Mouse (Mus musculus) neural tube, embryonic 15.5 days (tissue): ENCODE measurements around the gene Samd13. TPM values are rescaled to one million over a fixed set of nuclear protein-coding genes. Genes with fewer than 3 reads are reported as not detected.
A peak's percentile ranks its signal among the peaks of the same experiment; 100 is the strongest.

Source experiments
- ATAC-seq: fragments of 200-750 bp; cut with Nextera tagmentation; 2 replicates; pipeline ENCODE4 v1.8.0; 2017; ENCODE audit warnings: mild to moderate bottlenecking, moderate TSS enrichment, moderate library complexity; ENCODE audit not compliant: low FRiP score
- H3K27ac ChIP-seq: fragments of 300-500 bp; sonication (generic); replicated peaks from 2 replicates; pipeline ENCODE4 v1.5.1; 2015; ENCODE audit warnings: mild to moderate bottlenecking, inconsistent platforms
- H3K27me3 ChIP-seq: fragments of 300-500 bp; sonication (generic); replicated peaks from 2 replicates; pipeline ENCODE4 v1.6.1; 2015; ENCODE audit warnings: inconsistent platforms
- H3K36me3 ChIP-seq: fragments of 300-500 bp; sonication (generic); 2 replicates; pipeline ENCODE4 v1.6.1; 2015; ENCODE audit warnings: inconsistent platforms
- H3K4me1 ChIP-seq: fragments of 300-500 bp; sonication (generic); 2 replicates; pipeline ENCODE4 v1.6.1; 2015; ENCODE audit warnings: inconsistent platforms
- H3K4me2 ChIP-seq: fragments of 300-500 bp; sonication (generic); 2 replicates; pipeline ENCODE4 v1.6.1; 2015; ENCODE audit warnings: inconsistent platforms, mild to moderate bottlenecking, moderate library complexity
- H3K4me3 ChIP-seq: fragments of 300-500 bp; sonication (generic); replicated peaks from 2 replicates; pipeline ENCODE4 v1.5.1; 2015; ENCODE audit warnings: mild to moderate bottlenecking, inconsistent platforms
- H3K9ac ChIP-seq: fragments of 300-500 bp; sonication (generic); replicated peaks from 2 replicates; pipeline ENCODE4 v1.6.1; 2015; ENCODE audit warnings: mild to moderate bottlenecking, inconsistent platforms
- H3K9me3 ChIP-seq: fragments of 300-500 bp; sonication (generic); replicated peaks from 2 replicates; pipeline ENCODE4 v1.6.1; 2016; ENCODE audit warnings: inconsistent platforms
- WGBS: fragments of 180-500 bp; shearing (Covaris S2); methylation state at CpG from one replicate; pipeline ENCODE4 v1.1.7; 2015; ENCODE audit warnings: mixed read lengths; 5-methylcytosine and 5-hydroxymethylcytosine counted together
- polyA plus RNA-seq: library from polyadenylated mRNA; unstranded; fragments of >200 nt; fragmentation: Nextera tagmentation; extraction: Ambion mirVana; gene quantifications from 2 replicates; pipeline ENCODE4 v1.2.1, GENCODE M21; 2015

Samd13 gene
- polyA plus RNA-seq, 1 experiment from 2014 or later = 0.46 TPM

DNA sequence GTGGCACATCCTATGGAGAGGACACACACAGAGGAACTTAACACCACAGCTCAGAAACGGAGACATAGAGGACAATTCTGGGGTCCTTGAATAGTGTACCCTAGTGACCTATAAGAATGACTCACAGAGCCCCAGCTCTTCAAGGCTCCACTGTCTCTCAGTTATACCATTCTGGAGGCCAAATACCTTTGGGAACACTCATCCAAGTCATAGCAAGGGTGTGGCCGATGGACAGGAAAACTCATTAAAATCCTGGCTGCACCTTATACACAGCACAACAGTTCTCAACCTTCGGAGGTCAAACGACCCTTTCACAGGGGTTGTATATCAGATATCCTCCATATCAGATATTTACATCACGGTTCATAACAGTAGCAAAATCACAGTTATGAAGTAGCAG, 52.9 kb downstream of the Samd13 start:
- Histone ChIP-seq H3K36me3 (no peaks in the 10 kb centered on the region), H3K27ac (no peak overlapping the region), H3K4me3 (no peak overlapping the region), H3K9ac (no peak overlapping the region), H3K9me3 (no peaks in the 10 kb centered on the region), H3K4me2 (no peak overlapping the region), H3K4me1 (no peaks in the 10 kb centered on the region), H3K27me3 (no peaks in the 10 kb centered on the region)
- 89% methylated on average over 5 of the region's 5 CpGs for WGBS
- no peak for ATAC-seq

DNA sequence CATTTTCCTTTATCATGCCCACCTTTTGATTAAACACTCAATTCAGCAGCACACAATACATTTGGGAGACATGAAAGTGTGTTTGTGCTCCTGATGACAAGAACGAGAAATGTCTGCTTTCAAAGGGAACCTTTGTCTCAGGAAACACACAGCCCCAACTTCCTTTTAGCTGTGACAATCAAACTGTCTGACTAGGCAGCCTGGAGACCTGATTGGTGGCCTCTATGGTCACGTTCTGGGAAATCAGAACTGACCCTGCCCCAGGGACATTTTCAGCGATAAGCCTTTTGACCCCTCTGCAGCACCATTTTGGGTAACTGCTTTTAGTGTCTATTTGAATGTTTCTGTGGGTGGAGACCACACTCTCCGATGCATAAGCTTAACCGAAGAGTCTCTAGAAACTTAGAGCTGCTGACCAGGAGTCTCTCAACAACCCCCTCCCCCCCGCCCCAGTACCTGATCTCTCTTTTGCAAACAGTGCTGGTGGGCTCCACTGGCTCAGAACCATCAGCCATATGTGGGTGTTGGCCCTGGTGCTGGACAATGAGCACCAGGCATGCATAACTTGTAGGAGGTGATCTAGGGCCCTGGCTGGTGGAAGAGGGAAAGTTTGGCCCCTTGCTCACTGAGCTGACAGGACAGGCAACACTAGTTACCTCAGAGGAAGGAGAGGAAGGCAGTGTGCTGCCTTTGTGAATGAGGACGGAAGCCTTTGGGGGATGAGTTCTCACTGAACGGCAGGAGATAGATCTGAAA, 57.0 kb downstream of the Samd13 start:
- WGBS = 75% methylated on average over 8 of the region's 8 CpGs
- ATAC-seq = no peak
- H3K4me3 ChIP-seq = no peak overlapping the region
- no peak overlapping the region for H3K27ac ChIP-seq
- no peaks in the 10 kb centered on the region for H3K9me3 ChIP-seq
- no peaks in the 10 kb centered on the region for H3K4me1 ChIP-seq
- H3K4me2 ChIP-seq = no peak overlapping the region
- H3K27me3 ChIP-seq = no peaks in the 10 kb centered on the region
- H3K9ac ChIP-seq = no peak overlapping the region
- H3K36me3 ChIP-seq = no peaks in the 10 kb centered on the region

DNA sequence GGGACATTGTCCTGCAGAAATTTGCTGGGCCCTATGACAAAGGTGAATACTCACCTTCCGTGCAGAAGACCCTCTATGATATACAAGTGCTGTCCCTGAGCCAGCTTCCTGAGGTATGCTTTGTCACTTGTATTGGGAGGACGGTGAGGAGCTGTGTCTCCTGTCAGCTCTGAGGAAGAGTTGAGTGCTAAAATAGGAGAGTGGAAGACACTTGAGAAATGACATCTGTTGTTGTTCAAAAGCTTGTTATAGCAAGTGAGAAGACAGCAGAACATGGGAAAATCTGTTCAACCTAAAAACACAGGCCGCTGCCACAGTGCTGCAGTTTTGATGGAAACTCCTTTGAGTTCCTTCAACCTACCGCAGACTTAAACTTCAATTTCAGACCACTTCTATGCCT, 59.6 kb downstream of the Samd13 start:
- 95% methylated on average over 4 of the region's 4 CpGs for WGBS
- H3K9ac ChIP-seq = no peak overlapping the region
- no peaks in the 10 kb centered on the region for H3K4me1 ChIP-seq
- no peak overlapping the region for H3K4me3 ChIP-seq
- H3K36me3 ChIP-seq = no peaks in the 10 kb centered on the region
- H3K4me2 ChIP-seq = no peak overlapping the region
- no peaks in the 10 kb centered on the region for H3K9me3 ChIP-seq
- no peak overlapping the region for H3K27ac ChIP-seq
- ATAC-seq = no peak
- no peaks in the 10 kb centered on the region for H3K27me3 ChIP-seq

DNA sequence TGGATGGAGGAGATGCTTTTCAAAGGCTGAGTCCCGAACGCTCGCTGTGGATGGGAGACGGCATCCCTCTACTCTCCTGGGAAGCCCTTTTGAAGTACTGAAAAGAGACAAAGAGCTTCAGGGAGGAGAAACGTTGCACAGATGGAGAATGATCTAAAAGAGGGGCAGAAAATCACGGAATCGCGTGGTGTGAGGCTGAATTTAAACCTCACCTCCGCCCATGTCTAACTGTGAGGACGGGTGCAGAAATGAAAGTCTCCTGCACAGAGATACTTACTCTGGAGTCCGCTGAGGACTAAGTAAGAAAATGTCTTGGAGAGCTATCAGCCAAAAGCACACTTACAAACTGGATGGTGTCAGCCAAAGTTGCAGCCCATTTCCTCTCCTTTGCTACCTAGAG, 63.4 kb downstream of the Samd13 start:
- no peak overlapping the region for H3K4me2 ChIP-seq
- H3K9me3 ChIP-seq = no peaks in the 10 kb centered on the region
- H3K27me3 ChIP-seq = no peaks in the 10 kb centered on the region
- no peaks in the 10 kb centered on the region for H3K36me3 ChIP-seq
- no peaks in the 10 kb centered on the region for H3K4me1 ChIP-seq
- 83% methylated on average over 11 of the region's 11 CpGs for WGBS
- no peak overlapping the region for H3K4me3 ChIP-seq
- H3K9ac ChIP-seq = no peak overlapping the region
- no peak overlapping the region for H3K27ac ChIP-seq
- no peak for ATAC-seq

DNA sequence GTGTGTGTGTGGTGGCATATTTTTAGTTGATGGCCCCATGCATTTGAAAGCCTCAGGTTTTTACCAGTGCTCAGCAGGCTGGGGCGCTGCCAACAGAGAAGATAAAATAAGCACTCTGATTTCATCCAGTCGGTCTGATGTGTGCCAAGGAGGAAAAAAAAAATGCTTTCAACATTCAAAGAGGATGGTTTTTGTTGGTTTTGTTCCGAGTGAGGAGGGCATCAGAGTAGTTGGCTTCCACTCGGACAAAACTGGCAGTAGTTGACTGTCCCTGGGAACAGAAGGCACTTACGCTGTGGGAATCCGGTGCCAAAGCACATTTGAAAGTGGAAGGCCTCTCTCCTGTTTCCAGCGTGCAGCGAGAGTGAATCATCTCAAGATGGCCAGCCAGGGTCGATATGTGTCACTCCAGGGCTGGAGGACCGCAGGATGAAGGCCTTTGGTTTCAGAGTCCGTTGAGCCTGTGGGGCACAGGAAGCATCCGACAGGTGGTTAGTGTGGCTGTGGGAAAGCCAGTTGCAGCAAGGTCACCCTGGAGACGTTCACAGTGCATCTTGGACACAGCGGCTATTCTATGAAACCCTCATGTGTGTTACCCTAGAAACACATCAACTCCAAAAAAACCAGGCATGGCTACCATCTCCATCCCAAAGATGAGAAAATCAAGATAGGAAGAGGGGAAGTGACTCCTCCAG, 64.7 kb downstream of the Samd13 start:
- H3K36me3 ChIP-seq = no peaks in the 10 kb centered on the region
- ATAC-seq = peak; percentile 50; the same call in 1 of the 2 replicates
- H3K9ac ChIP-seq = no peak overlapping the region
- no peaks in the 10 kb centered on the region for H3K27me3 ChIP-seq
- no peaks in the 10 kb centered on the region for H3K9me3 ChIP-seq
- WGBS = 80% methylated on average over 14 of the region's 14 CpGs
- no peak overlapping the region for H3K4me3 ChIP-seq
- H3K4me2 ChIP-seq = no peak overlapping the region
- H3K4me1 ChIP-seq = no peaks in the 10 kb centered on the region
- H3K27ac ChIP-seq = 0 out of 2 replicates have a peak overlapping the region, but pooled peaks have one; percentile 24

DNA sequence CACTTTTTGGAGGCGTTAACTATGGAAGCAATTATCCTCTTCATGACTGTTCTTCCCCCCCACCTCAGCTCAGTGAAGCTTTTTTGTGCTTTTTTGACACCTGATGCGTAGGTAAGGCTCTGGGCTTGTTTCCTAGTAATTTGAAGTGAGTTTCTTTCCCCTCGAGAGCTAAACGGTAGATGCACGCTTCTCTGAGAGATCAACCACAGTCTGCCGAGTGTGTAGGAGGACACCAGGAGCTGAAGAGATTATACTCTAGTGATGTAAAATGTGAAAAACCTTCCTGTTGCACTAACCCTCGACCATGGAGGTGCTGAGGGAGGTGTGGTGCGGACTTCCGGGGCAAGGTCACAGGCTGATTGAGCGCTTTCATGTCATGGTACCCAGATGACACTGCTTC, 65.3 kb downstream of the Samd13 start:
- ATAC-seq = no peak
- WGBS = 89% methylated on average over 10 of the region's 10 CpGs
- Histone ChIP-seq H3K4me3 (no peak overlapping the region), H3K36me3 (no peaks in the 10 kb centered on the region), H3K9ac (no peak overlapping the region), H3K9me3 (no peaks in the 10 kb centered on the region), H3K27me3 (no peaks in the 10 kb centered on the region), H3K27ac (0 out of 2 replicates have a peak overlapping the region, but pooled peaks have one; percentile 24), H3K4me2 (no peak overlapping the region), H3K4me1 (no peaks in the 10 kb centered on the region)

DNA sequence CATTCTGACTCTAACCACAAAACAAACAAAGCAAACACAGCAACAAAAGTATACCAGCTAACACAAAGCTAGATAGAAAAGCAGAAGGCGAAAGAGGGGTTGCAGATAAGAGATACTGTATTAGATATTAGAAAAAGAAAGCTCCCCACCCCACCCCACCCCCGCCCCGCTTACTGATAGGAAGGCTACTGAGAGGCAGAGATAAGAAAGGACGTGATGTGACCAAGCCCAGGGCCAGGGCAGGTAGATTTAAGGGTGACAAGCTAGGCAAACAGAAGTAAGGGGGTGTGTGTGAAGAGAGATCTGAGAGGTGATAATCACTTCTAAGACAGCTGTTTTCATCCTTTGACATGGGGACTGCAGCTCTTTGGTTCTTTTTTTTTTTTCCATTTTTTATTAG, 67.0 kb downstream of the Samd13 start:
- no peak overlapping the region for H3K4me2 ChIP-seq
- H3K27me3 ChIP-seq = no peaks in the 10 kb centered on the region
- no peaks in the 10 kb centered on the region for H3K36me3 ChIP-seq
- WGBS = 80% methylated on average over 4 of the region's 4 CpGs
- no peak overlapping the region for H3K27ac ChIP-seq
- no peak for ATAC-seq
- H3K9me3 ChIP-seq = no peaks in the 10 kb centered on the region
- no peak overlapping the region for H3K9ac ChIP-seq
- no peaks in the 10 kb centered on the region for H3K4me1 ChIP-seq
- H3K4me3 ChIP-seq = no peak overlapping the region

DNA sequence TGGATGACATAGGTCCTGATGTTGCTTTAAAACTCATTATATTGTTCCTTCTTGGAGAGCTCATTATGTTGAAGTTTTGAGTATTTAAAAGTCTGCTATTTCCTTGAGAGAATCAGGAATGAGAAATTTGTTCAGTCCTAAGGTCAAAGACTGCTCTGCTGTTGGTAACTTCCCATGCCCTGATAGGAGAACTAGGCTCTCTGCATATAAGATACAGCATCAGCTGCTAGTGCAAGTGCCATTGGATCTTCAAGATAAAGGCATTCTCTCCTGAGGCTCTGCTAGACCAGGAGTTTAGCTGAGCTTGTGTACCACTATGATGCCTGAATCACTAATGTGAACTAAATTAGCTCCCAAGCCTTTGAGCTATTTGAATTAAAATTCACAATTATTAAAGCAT, 67.4 kb downstream of the Samd13 start:
- H3K9ac ChIP-seq = no peak overlapping the region
- no peaks in the 10 kb centered on the region for H3K9me3 ChIP-seq
- no peak overlapping the region for H3K4me2 ChIP-seq
- H3K27ac ChIP-seq = no peak overlapping the region
- ATAC-seq = no peak
- H3K36me3 ChIP-seq = no peaks in the 10 kb centered on the region
- no peaks in the 10 kb centered on the region for H3K27me3 ChIP-seq
- no peak overlapping the region for H3K4me3 ChIP-seq
- H3K4me1 ChIP-seq = no peaks in the 10 kb centered on the region

DNA sequence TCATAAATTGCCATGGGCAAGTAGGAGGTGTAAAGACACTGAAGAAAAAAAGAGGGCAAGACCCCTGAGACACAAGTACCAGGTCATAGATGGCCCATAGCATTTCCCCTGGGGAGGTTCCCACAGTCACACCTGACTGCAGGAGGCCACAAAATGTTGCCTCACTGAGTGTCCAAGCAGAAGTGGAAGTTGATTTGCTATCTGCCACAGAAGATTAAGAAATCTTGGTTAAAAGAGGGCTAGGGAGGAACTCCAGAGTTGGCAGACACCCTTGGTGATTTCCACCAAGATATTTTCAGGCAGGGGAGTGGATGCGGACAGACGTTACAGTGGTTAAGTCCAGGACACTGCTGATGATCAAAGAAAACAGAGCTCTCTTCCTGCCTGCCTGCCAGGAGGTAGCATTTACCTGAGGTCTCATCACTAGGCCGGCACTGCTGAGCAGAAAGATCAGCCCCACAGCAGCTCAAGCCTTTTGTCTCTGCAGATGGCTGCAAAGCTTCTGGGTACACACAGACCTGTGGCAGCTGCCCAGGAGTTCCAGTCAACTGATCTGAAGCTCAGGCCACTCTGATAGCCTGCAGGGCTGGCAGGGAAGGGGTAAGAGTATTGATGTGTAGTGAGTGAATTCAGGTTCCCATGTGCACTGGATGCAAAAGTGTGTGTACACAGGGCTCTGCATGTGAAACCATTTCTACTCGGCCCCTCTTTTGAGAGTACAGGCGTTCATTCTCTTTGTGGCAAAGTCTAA, 68.7 kb downstream of the Samd13 start:
- no peak overlapping the region for H3K4me3 ChIP-seq
- no peaks in the 10 kb centered on the region for H3K36me3 ChIP-seq
- no peak overlapping the region for H3K4me2 ChIP-seq
- H3K9ac ChIP-seq = no peak overlapping the region
- H3K9me3 ChIP-seq = no peaks in the 10 kb centered on the region
- WGBS = 82% methylated on average over 5 of the region's 5 CpGs
- no peak overlapping the region for H3K27ac ChIP-seq
- H3K27me3 ChIP-seq = no peaks in the 10 kb centered on the region
- no peak for ATAC-seq
- no peaks in the 10 kb centered on the region for H3K4me1 ChIP-seq

DNA sequence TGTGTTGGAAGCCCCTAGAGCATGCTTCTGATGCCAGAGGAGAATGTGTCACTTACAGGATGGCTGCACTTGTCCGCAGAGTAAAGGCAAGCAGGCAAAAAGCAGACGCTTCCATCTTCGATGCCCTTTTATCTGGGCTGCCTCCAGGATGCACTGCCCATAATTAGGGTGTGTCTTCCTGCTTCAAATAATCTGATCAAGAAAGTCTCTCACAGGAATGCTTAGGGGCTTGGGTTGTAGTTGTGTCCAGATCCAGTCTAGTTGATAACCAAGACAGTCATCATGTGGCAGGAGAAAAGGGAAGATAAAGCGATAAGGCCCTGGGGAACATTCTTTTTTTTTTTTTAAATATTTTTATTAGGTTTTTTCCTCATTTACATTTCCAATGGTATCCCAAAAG, 69.9 kb downstream of the Samd13 start, which contains the start of gene Dnase2b:
Dnase2b (minus strand) TSS at position 101 of the 400 bp plus-strand sequence.
- H3K4me2 ChIP-seq = no peak within 1 kb of the TSS
- H3K36me3 ChIP-seq = no peaks in the 10 kb centered on the region
- no peaks in the 10 kb centered on the region for H3K4me1 ChIP-seq
- no peak within 1 kb of the TSS for H3K27ac ChIP-seq
- no peak for ATAC-seq
- H3K9ac ChIP-seq = no peak within 1 kb of the TSS
- 97% methylated on average over 4 of the region's 4 CpGs for WGBS
- no peaks in the 10 kb centered on the region for H3K9me3 ChIP-seq
- H3K27me3 ChIP-seq = no peaks in the 10 kb centered on the region
- H3K4me3 ChIP-seq = no peak within 1 kb of the TSS

DNA sequence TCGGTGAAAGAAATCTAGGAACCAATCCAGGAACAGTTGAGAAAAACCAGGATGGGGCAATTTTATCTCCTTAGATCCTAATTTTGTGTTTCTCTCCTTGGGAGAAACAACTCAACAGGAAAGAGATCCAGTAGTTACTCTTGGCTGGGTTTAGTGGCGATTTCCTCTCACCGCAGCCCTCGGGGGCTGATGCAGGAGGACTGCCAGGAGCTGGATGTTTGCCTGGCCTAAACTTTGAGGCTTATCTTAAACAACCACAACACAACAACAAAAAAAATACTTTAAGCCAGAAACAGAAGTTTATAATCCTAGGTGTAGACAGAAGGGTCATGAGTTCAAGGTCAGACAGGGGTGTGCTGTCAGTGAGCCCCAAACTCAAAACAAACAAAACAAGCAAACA, 73.6 kb downstream of the Samd13 start:
- Histone ChIP-seq H3K36me3 (no peaks in the 10 kb centered on the region), H3K9me3 (no peaks in the 10 kb centered on the region), H3K27me3 (no peaks in the 10 kb centered on the region), H3K9ac (no peak overlapping the region), H3K27ac (no peak overlapping the region), H3K4me3 (no peak overlapping the region), H3K4me2 (no peak overlapping the region), H3K4me1 (peaks cover 10% of the 10 kb centered on the region; the same call in 1 of the 2 replicates)
- 76% methylated on average over 4 of the region's 4 CpGs for WGBS
- no peak for ATAC-seq

DNA sequence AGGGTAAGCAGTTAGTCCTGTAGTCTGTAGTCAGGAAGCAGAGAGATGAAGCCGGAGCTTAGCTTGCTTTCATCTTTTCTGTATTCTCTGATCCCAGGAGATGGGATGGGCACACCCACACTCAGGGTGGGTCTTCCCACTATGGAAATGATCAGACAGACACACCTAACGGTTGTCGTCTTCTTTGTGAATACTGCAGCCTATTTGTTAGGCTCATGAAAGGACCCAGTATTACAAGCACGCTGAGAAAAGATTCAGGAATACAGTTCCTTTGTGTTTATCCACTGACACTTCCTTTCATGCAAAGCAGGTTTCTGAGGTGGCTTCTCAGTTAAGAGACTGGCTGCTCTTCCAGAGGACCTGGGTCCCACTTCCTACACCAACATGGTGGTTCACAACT, 74.1 kb downstream of the Samd13 start:
- Histone ChIP-seq H3K9ac (no peak overlapping the region), H3K4me2 (no peak overlapping the region), H3K9me3 (no peaks in the 10 kb centered on the region), H3K36me3 (no peaks in the 10 kb centered on the region), H3K27ac (no peak overlapping the region), H3K27me3 (no peaks in the 10 kb centered on the region), H3K4me3 (no peak overlapping the region), H3K4me1 (peaks cover 10% of the 10 kb centered on the region; the same call in 1 of the 2 replicates)
- ATAC-seq = no peak
- WGBS = 75% methylated on average over 4 of the region's 4 CpGs
